Mouse (Mus musculus): ENCODE data around the gene Ajuba.

DNA sequence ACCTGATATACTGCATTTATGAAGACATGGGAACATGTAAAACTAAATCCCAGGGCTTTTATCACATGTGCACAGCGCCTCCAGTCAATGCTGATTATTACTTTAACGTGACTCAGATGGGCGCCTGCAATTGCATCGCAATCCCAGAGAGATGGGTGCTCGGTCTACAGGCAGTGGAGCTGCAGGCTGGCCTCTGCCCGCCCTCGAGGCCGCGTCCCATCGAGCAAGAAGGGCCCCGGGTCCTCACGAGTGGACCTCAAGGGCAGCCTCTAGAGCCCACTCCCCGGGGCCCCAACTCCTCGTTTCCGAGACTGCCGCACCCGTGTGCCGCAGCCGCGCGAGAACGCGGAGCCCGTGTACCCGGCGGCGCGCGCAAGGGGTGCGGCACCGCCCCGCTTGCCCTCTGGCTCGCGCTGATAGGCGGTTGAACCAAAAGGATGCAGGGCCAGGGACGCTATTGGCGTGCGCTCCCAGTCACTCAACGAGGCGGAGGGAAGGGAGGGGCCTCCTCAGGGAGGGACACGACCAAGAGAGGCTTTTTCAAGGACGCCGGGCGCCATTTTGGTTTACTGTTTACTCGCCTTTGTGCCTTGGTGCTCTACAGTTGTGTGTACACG is 25.8 kb upstream of the Ajuba start:
- TF ChIP-seq MAX (IDR thresholded peaks at IDR 0.05; ENCODE audit: low read length) (no peak; the same call in 1 of the 2 replicates), E2F4 (IDR thresholded peaks at IDR 0.05; ENCODE audit: borderline replicate concordance, low read depth, low read length) (no peak), CTCF (IDR thresholded peaks at IDR 0.05 in 2 of 3, conservative IDR thresholded peaks at IDR 0.05 in 1 of 3; ENCODE audit: control insufficient read depth in 1 of 3, insufficient read depth in 1 of 3, low read depth in 2 of 3, low read length in 3 of 3, poor library complexity in 1 of 3, severe bottlenecking in 1 of 3) (peak in 1 of 3 experiments; percentile 16; a peak in 1 of 6 replicates), POLR2A (IDR thresholded peaks at IDR 0.05; ENCODE audit: control insufficient read depth in 1 of 2, insufficient read depth in 1 of 2, low read depth in 1 of 2, low read length in 2 of 2, poor library complexity in 1 of 2) (peak; percentile 81 to 82), RCOR1 (IDR thresholded peaks at IDR 0.05; ENCODE audit: low read depth, low read length) (no peak), POLR2AphosphoS2 (IDR thresholded peaks at IDR 0.05; ENCODE audit: low read length) (peak; percentile 82), MEF2A (IDR thresholded peaks at IDR 0.05; ENCODE audit: extremely low read depth, insufficient replicate concordance, low read depth, low read length, poor library complexity, severe bottlenecking) (no peak), CHD1 (IDR thresholded peaks at IDR 0.05; ENCODE audit: low read depth, low read length) (no peak)
